Mouse (Mus musculus): ENCODE results near the gene Acot12. TPM values are rescaled to one million over a fixed set of nuclear protein-coding genes. Genes with fewer than 3 reads are reported as not detected.

Acot12 gene
- polyA plus RNA-seq, 1 experiment from 2014 or later: 0.30 TPM

GRCm38 (mm10) chr13:91723108-91723735 is 18.1 kb upstream of the Acot12 start:
- H3K9ac ChIP-seq (ENCODE audit: low read length): no peak overlapping the region
- ATAC-seq (ENCODE audit: insufficient number of reproducible peaks, insufficient read depth, low FRiP score, low read depth): no peak
- H3K27ac ChIP-seq (replicated peaks in 1 of 2; ENCODE audit: control insufficient read depth in 1 of 2, insufficient read depth in 1 of 2, low read depth in 2 of 2, low read length in 2 of 2): no peak overlapping the region
- WGBS: 58% methylated on average over 8 of the region's 8 CpGs
- H3K4me3 ChIP-seq (ENCODE audit: control insufficient read depth in 1 of 2, insufficient read depth in 1 of 2, low read depth in 1 of 2, low read length in 2 of 2): no peak overlapping the region
- no peaks in the 10 kb centered on the region for H3K4me1 ChIP-seq (ENCODE audit: control insufficient read depth in 2 of 2, insufficient read depth in 2 of 2, low read length in 2 of 2)
- no peak overlapping the region for H3K4me2 ChIP-seq (ENCODE audit: low read length)
- H3K9me3 ChIP-seq (ENCODE audit: control insufficient read depth, low read length): no peaks in the 10 kb centered on the region
- H3K36me3 ChIP-seq (ENCODE audit: control insufficient read depth, insufficient read depth, low read length): no peaks in the 10 kb centered on the region
- H3K27me3 ChIP-seq (ENCODE audit: control insufficient read depth, insufficient read depth, low read length): no peaks in the 10 kb centered on the region

DNA sequence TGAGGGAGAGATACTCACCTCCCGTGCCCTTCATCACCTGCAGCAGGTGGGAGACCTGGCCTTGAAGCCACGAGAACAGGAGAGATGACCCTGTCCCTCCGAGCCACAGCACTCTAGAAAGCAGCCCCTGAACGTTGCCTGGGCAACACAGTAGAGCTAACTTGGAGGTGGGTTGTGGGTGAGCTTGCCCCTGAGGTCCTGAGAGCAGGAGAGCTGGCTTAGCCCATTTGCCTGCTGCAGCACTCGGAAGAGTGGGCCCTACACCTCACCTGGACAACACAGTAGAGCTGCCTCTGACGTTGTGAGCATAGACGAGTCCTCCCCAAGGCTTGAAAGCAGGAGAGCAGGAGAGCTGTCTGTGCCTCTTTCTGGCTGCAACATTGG is 17.6 kb upstream of the Acot12 start:
- Histone ChIP-seq H3K27me3 (ENCODE audit: control insufficient read depth, insufficient read depth, low read length) (no peaks in the 10 kb centered on the region), H3K9ac (ENCODE audit: low read length) (no peak overlapping the region), H3K4me1 (ENCODE audit: control insufficient read depth in 2 of 2, insufficient read depth in 2 of 2, low read length in 2 of 2) (no peaks in the 10 kb centered on the region), H3K4me2 (ENCODE audit: low read length) (no peak overlapping the region), H3K27ac (replicated peaks in 1 of 2; ENCODE audit: control insufficient read depth in 1 of 2, insufficient read depth in 1 of 2, low read depth in 2 of 2, low read length in 2 of 2) (no peak overlapping the region), H3K9me3 (ENCODE audit: control insufficient read depth, low read length) (no peaks in the 10 kb centered on the region), H3K4me3 (ENCODE audit: control insufficient read depth in 1 of 2, insufficient read depth in 1 of 2, low read depth in 1 of 2, low read length in 2 of 2) (no peak overlapping the region), H3K36me3 (ENCODE audit: control insufficient read depth, insufficient read depth, low read length) (no peaks in the 10 kb centered on the region)
- ATAC-seq (ENCODE audit: insufficient number of reproducible peaks, insufficient read depth, low FRiP score, low read depth): no peak
- 76% methylated on average over 7 of the region's 7 CpGs for WGBS

GRCm38 (mm10) chr13:91724211-91724610 is 17.1 kb upstream of the Acot12 start:
- Histone ChIP-seq H3K4me1 (ENCODE audit: control insufficient read depth in 2 of 2, insufficient read depth in 2 of 2, low read length in 2 of 2) (no peaks in the 10 kb centered on the region), H3K27me3 (ENCODE audit: control insufficient read depth, insufficient read depth, low read length) (no peaks in the 10 kb centered on the region), H3K4me3 (ENCODE audit: control insufficient read depth in 1 of 2, insufficient read depth in 1 of 2, low read depth in 1 of 2, low read length in 2 of 2) (no peak overlapping the region), H3K9ac (ENCODE audit: low read length) (no peak overlapping the region), H3K4me2 (ENCODE audit: low read length) (no peak overlapping the region), H3K27ac (replicated peaks in 1 of 2; ENCODE audit: control insufficient read depth in 1 of 2, insufficient read depth in 1 of 2, low read depth in 2 of 2, low read length in 2 of 2) (no peak overlapping the region), H3K36me3 (ENCODE audit: control insufficient read depth, insufficient read depth, low read length) (no peaks in the 10 kb centered on the region), H3K9me3 (ENCODE audit: control insufficient read depth, low read length) (no peaks in the 10 kb centered on the region)
- no peak for ATAC-seq (ENCODE audit: insufficient number of reproducible peaks, insufficient read depth, low FRiP score, low read depth)
- 83% methylated on average over 3 of the region's 3 CpGs for WGBS

GRCm38 (mm10) chr13:91725130-91725529 is 16.2 kb upstream of the Acot12 start:
- no peaks in the 10 kb centered on the region for H3K4me1 ChIP-seq (ENCODE audit: control insufficient read depth in 2 of 2, insufficient read depth in 2 of 2, low read length in 2 of 2)
- H3K9me3 ChIP-seq (ENCODE audit: control insufficient read depth, low read length): no peaks in the 10 kb centered on the region
- no peak overlapping the region for H3K4me3 ChIP-seq (ENCODE audit: control insufficient read depth in 1 of 2, insufficient read depth in 1 of 2, low read depth in 1 of 2, low read length in 2 of 2)
- WGBS: 63% methylated on average over 3 of the region's 3 CpGs
- H3K4me2 ChIP-seq (ENCODE audit: low read length): no peak overlapping the region
- no peak overlapping the region for H3K9ac ChIP-seq (ENCODE audit: low read length)
- H3K27me3 ChIP-seq (ENCODE audit: control insufficient read depth, insufficient read depth, low read length): no peaks in the 10 kb centered on the region
- no peaks in the 10 kb centered on the region for H3K36me3 ChIP-seq (ENCODE audit: control insufficient read depth, insufficient read depth, low read length)
- ATAC-seq (ENCODE audit: insufficient number of reproducible peaks, insufficient read depth, low FRiP score, low read depth): no peak
- H3K27ac ChIP-seq (replicated peaks in 1 of 2; ENCODE audit: control insufficient read depth in 1 of 2, insufficient read depth in 1 of 2, low read depth in 2 of 2, low read length in 2 of 2): no peak overlapping the region

DNA sequence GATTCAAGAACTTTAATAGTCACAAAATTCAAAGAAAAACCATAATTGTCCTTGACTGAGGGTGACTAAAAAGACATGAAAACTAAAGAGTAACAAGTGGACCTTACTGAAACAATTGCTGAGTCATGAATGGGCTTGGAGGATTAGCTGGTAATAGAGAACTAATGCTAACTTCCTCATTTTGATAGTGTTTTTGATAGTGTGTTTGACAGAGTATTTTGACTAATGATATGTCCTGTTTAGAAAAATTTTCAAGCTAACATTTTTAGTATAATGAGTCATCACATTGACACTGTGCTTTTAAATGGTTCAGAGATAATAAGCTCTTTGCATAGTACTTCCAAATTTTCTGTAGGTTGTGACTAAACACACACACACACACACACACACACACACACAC is 13.4 kb upstream of the Acot12 start:
- Histone ChIP-seq H3K9ac (ENCODE audit: low read length) (no peak overlapping the region), H3K27me3 (ENCODE audit: control insufficient read depth, insufficient read depth, low read length) (no peaks in the 10 kb centered on the region), H3K36me3 (ENCODE audit: control insufficient read depth, insufficient read depth, low read length) (no peaks in the 10 kb centered on the region), H3K9me3 (ENCODE audit: control insufficient read depth, low read length) (no peaks in the 10 kb centered on the region), H3K4me3 (ENCODE audit: control insufficient read depth in 1 of 2, insufficient read depth in 1 of 2, low read depth in 1 of 2, low read length in 2 of 2) (no peak overlapping the region), H3K4me2 (ENCODE audit: low read length) (no peak overlapping the region), H3K4me1 (ENCODE audit: control insufficient read depth in 2 of 2, insufficient read depth in 2 of 2, low read length in 2 of 2) (no peaks in the 10 kb centered on the region), H3K27ac (replicated peaks in 1 of 2; ENCODE audit: control insufficient read depth in 1 of 2, insufficient read depth in 1 of 2, low read depth in 2 of 2, low read length in 2 of 2) (no peak overlapping the region)
- ATAC-seq (ENCODE audit: insufficient number of reproducible peaks, insufficient read depth, low FRiP score, low read depth): no peak

DNA sequence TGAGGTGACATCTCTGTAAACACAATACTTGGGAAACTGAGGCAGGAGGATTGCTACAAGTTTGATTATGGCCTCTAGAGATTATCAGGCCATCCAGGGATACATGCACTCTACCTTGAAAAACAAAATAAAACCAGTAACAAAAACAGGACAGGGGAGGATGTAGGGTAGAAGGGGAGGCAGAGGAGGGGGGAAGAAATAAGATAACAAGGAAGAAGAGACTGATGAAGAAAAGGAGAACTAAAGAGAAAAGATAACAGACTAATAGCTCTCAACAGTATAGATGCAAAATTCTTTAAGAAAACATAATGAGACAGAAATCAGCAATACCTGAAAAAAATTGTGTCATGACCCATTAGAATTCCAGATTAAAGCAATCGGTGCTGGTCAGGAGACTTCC is 4.1 kb upstream of the Acot12 start:
- no peak overlapping the region for H3K27ac ChIP-seq (replicated peaks in 1 of 2; ENCODE audit: control insufficient read depth in 1 of 2, insufficient read depth in 1 of 2, low read depth in 2 of 2, low read length in 2 of 2)
- H3K9me3 ChIP-seq (ENCODE audit: control insufficient read depth, low read length): no peaks in the 10 kb centered on the region
- H3K4me2 ChIP-seq (ENCODE audit: low read length): no peak overlapping the region
- no peak overlapping the region for H3K9ac ChIP-seq (ENCODE audit: low read length)
- H3K36me3 ChIP-seq (ENCODE audit: control insufficient read depth, insufficient read depth, low read length): no peaks in the 10 kb centered on the region
- 83% methylated on average over 1 of the region's 1 CpGs for WGBS
- no peaks in the 10 kb centered on the region; a peak in 1 of 4 replicates for H3K4me1 ChIP-seq (ENCODE audit: control insufficient read depth in 2 of 2, insufficient read depth in 2 of 2, low read length in 2 of 2)
- H3K27me3 ChIP-seq (ENCODE audit: control insufficient read depth, insufficient read depth, low read length): no peaks in the 10 kb centered on the region
- H3K4me3 ChIP-seq (ENCODE audit: control insufficient read depth in 1 of 2, insufficient read depth in 1 of 2, low read depth in 1 of 2, low read length in 2 of 2): no peak overlapping the region
- ATAC-seq (ENCODE audit: insufficient number of reproducible peaks, insufficient read depth, low FRiP score, low read depth): no peak

- 72% methylated on average over 6 of the region's 6 CpGs for WGBS
- Histone ChIP-seq H3K4me3 (ENCODE audit: control insufficient read depth in 1 of 2, insufficient read depth in 1 of 2, low read depth in 1 of 2, low read length in 2 of 2) (peak overlapping the region in 1 of 2 experiments; percentile 45; a peak in 2 of 4 replicates), H3K9me3 (ENCODE audit: control insufficient read depth, low read length) (no peaks in the 10 kb centered on the region), H3K27me3 (ENCODE audit: control insufficient read depth, insufficient read depth, low read length) (no peaks in the 10 kb centered on the region), H3K4me1 (ENCODE audit: control insufficient read depth in 2 of 2, insufficient read depth in 2 of 2, low read length in 2 of 2) (no peaks in the 10 kb centered on the region; a peak in 1 of 4 replicates), H3K4me2 (ENCODE audit: low read length) (peak overlapping the region; percentile 89), H3K36me3 (ENCODE audit: control insufficient read depth, insufficient read depth, low read length) (no peaks in the 10 kb centered on the region), H3K27ac (replicated peaks in 1 of 2; ENCODE audit: control insufficient read depth in 1 of 2, insufficient read depth in 1 of 2, low read depth in 2 of 2, low read length in 2 of 2) (no peak overlapping the region), H3K9ac (ENCODE audit: low read length) (0 out of 2 replicates have a peak overlapping the region, but pooled peaks have one; percentile 61)
- ATAC-seq (ENCODE audit: insufficient number of reproducible peaks, insufficient read depth, low FRiP score, low read depth): no peak
These were observed 461 bp upstream of the Acot12 start for GRCm38 (mm10) chr13:91740851-91741250.

GRCm38 (mm10) chr13:91743180-91743579 is 1.9 kb downstream of the Acot12 start:
- H3K27me3 ChIP-seq (ENCODE audit: control insufficient read depth, insufficient read depth, low read length): no peaks in the 10 kb centered on the region
- 89% methylated on average over 3 of the region's 3 CpGs for WGBS
- ATAC-seq (ENCODE audit: insufficient number of reproducible peaks, insufficient read depth, low FRiP score, low read depth): no peak

More at GRCm38 (mm10) chr13:91743180-91743579, 1.9 kb downstream of the Acot12 start:
- H3K4me2 ChIP-seq (ENCODE audit: low read length): no peak overlapping the region
- H3K9me3 ChIP-seq (ENCODE audit: control insufficient read depth, low read length): no peaks in the 10 kb centered on the region
- no peak overlapping the region for H3K4me3 ChIP-seq (ENCODE audit: control insufficient read depth in 1 of 2, insufficient read depth in 1 of 2, low read depth in 1 of 2, low read length in 2 of 2)
- H3K36me3 ChIP-seq (ENCODE audit: control insufficient read depth, insufficient read depth, low read length): no peaks in the 10 kb centered on the region
- no peaks in the 10 kb centered on the region; a peak in 1 of 4 replicates for H3K4me1 ChIP-seq (ENCODE audit: control insufficient read depth in 2 of 2, insufficient read depth in 2 of 2, low read length in 2 of 2)
- no peak overlapping the region for H3K9ac ChIP-seq (ENCODE audit: low read length)
- no peak overlapping the region for H3K27ac ChIP-seq (replicated peaks in 1 of 2; ENCODE audit: control insufficient read depth in 1 of 2, insufficient read depth in 1 of 2, low read depth in 2 of 2, low read length in 2 of 2)

All from heart, embryonic 14.5 days (tissue).